Mouse (Mus musculus): ENCODE results near the gene Fam172a. TPM values are rescaled to one million over a fixed set of nuclear protein-coding genes. Genes with fewer than 3 reads are reported as not detected.

The Fam172a gene
- polyA plus RNA-seq, 1 experiment = 0.56 TPM

DNA sequence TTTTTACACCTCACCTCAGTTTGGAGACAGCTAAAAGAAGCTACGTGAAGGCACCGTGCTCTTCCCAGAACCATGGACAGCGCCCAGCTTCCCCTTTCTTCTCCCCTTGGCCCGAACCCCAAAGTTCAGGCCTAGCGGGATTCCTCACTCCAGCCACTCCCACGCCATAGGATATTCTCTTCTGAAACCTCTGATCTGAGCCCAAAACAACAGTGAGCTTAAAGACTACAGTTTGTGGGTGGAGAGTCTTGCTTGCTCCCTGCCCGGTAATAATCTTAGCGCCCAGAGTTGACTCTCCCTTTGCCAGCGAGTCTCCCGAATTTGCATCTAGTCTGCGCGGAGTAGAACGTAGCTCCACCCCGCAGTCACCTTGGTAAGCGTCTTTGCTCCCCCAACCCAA is 469.5 kb downstream of the Fam172a start:
- H3K27me3 ChIP-seq (ENCODE audit: control insufficient read depth) = peaks cover 70% of the 10 kb centered on the region
- H3K9me3 ChIP-seq (ENCODE audit: control insufficient read depth, low read length) = no peaks in the 10 kb centered on the region
- H3K36me3 ChIP-seq (ENCODE audit: control insufficient read depth) = no peaks in the 10 kb centered on the region
- no peaks in the 10 kb centered on the region for H3K4me1 ChIP-seq (ENCODE audit: control insufficient read depth)
- H3K4me3 ChIP-seq (replicated peaks) = no peak overlapping the region
- TF ChIP-seq TAL1 (IDR thresholded peaks at IDR 0.05; ENCODE audit: low read length) (no peak), GATA1 (IDR thresholded peaks at IDR 0.05; ENCODE audit: low read length) (no peak)

GRCm38 (mm10) chr13:78171984-78172636 is 470.3 kb downstream of the Fam172a start:
- H3K4me1 ChIP-seq (ENCODE audit: control insufficient read depth) = no peaks in the 10 kb centered on the region
- H3K36me3 ChIP-seq (ENCODE audit: control insufficient read depth) = no peaks in the 10 kb centered on the region
- H3K4me3 ChIP-seq (replicated peaks) = no peak overlapping the region
- no peak for TF ChIP-seq GATA1 (IDR thresholded peaks at IDR 0.05; ENCODE audit: low read length)
- TF ChIP-seq TAL1 (IDR thresholded peaks at IDR 0.05; ENCODE audit: low read length) = no peak
- peaks cover 74% of the 10 kb centered on the region for H3K27me3 ChIP-seq (ENCODE audit: control insufficient read depth)
- H3K9me3 ChIP-seq (ENCODE audit: control insufficient read depth, low read length) = no peaks in the 10 kb centered on the region

DNA sequence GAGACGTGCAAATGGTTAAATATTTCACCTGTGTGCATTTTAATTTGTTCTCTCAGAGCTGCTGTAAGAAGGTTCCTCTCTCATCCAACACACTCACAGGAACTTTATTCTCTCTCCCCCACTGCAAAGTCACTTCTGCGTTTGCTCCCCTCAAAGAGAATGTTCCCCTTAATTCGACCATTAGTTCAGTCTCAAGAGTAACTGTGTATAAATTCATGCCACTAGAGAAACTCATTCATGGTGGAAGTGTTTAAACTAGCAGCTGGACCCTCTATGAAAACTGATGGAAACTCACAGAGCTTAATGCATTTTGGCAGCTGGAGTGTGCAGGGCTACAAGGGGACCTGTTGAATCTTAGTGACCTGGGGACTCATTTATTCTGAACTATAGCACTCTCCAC is 471.0 kb downstream of the Fam172a start:
- no peak for TF ChIP-seq TAL1 (IDR thresholded peaks at IDR 0.05; ENCODE audit: low read length)
- no peak for TF ChIP-seq GATA1 (IDR thresholded peaks at IDR 0.05; ENCODE audit: low read length)
- no peaks in the 10 kb centered on the region for H3K9me3 ChIP-seq (ENCODE audit: control insufficient read depth, low read length)
- H3K4me3 ChIP-seq (replicated peaks) = no peak overlapping the region
- H3K27me3 ChIP-seq (ENCODE audit: control insufficient read depth) = peaks cover 80% of the 10 kb centered on the region
- no peaks in the 10 kb centered on the region for H3K36me3 ChIP-seq (ENCODE audit: control insufficient read depth)
- no peaks in the 10 kb centered on the region for H3K4me1 ChIP-seq (ENCODE audit: control insufficient read depth)

DNA sequence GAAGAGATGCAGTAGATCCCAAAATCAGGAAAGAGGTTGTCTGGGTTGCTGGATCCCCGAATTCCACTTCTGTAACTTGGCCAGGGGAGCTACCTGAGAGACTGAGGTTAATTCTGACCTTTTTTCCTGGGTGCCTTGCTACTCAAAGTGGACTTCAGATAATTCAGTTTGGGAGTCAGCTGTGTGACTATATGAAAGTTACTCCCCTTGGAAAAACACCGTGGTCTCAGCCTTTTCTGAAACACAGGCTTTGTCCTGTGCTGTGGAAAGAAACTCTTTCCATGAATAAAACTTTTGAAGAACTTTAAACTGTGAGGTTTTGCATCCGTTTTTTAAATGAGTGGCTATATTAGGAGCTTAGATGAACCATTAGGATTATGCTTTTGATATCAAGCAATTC is 472.4 kb downstream of the Fam172a start:
- H3K4me3 ChIP-seq (replicated peaks) = no peak overlapping the region
- TF ChIP-seq GATA1 (IDR thresholded peaks at IDR 0.05; ENCODE audit: low read length) (no peak), TAL1 (IDR thresholded peaks at IDR 0.05; ENCODE audit: low read length) (no peak)
- H3K27me3 ChIP-seq (ENCODE audit: control insufficient read depth) = peaks cover 93% of the 10 kb centered on the region
- no peaks in the 10 kb centered on the region for H3K9me3 ChIP-seq (ENCODE audit: control insufficient read depth, low read length)
- no peaks in the 10 kb centered on the region for H3K36me3 ChIP-seq (ENCODE audit: control insufficient read depth)
- no peaks in the 10 kb centered on the region for H3K4me1 ChIP-seq (ENCODE audit: control insufficient read depth)

DNA sequence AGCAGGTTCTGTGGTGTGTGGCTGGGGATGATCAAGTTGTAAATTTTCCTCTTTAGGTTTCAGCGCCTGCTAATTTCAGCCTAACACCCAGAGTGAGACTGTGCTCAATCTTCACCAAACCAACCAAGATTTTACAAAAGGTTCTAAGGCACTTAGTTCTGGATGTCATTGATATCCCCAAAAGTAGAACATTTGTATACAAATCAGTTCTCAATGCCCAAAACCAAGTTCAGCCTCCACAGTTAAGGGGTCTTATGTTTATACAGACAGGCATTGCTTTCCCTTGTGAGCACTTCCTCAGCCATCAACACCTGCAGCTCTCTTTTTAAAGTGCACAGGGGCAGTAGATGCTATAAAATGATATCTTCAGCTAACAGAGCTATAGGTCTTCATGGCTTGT is 473.1 kb downstream of the Fam172a start:
- H3K27me3 ChIP-seq (ENCODE audit: control insufficient read depth) = peaks cover 95% of the 10 kb centered on the region

DNA sequence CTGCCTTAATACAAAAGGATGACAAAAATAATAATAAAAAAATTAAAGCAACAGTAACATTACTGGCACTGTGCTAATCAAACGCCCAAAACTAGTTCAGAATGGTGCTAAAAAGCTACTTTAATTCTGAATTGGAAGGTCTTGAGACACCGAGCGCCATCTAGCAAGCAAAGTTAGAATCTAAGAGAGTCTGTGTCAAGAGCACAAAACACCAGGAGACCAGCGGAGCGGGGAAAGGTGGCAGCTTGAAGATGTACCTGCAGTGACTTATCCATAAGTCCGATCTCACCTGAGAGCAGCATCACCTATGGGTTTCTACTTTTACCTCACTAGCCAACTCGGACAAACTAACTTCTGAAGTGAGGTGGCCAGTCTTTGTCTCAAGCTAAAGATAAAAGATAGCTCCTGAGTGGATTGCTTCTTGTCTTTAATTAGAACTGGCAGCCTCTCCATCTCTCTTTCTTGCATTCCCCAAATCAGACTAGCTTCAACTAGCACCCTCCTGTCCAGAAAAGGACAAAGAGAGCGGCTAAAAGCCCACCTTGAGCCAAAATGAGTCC is 474.1 kb downstream of the Fam172a start:
- Histone ChIP-seq H3K36me3 (ENCODE audit: control insufficient read depth) (no peaks in the 10 kb centered on the region), H3K4me1 (ENCODE audit: control insufficient read depth) (no peaks in the 10 kb centered on the region), H3K4me3 (replicated peaks) (no peak overlapping the region), H3K9me3 (ENCODE audit: control insufficient read depth, low read length) (no peaks in the 10 kb centered on the region), H3K27me3 (ENCODE audit: control insufficient read depth) (peaks cover 95% of the 10 kb centered on the region)
- TF ChIP-seq TAL1 (IDR thresholded peaks at IDR 0.05; ENCODE audit: low read length) (no peak), GATA1 (IDR thresholded peaks at IDR 0.05; ENCODE audit: low read length) (no peak)

More for the DNA sequence above, 473.1 kb downstream of the Fam172a start:
- TF ChIP-seq GATA1 (IDR thresholded peaks at IDR 0.05; ENCODE audit: low read length) = no peak
- no peak for TF ChIP-seq TAL1 (IDR thresholded peaks at IDR 0.05; ENCODE audit: low read length)
- Histone ChIP-seq H3K4me3 (replicated peaks) (no peak overlapping the region), H3K36me3 (ENCODE audit: control insufficient read depth) (no peaks in the 10 kb centered on the region), H3K4me1 (ENCODE audit: control insufficient read depth) (no peaks in the 10 kb centered on the region), H3K9me3 (ENCODE audit: control insufficient read depth, low read length) (no peaks in the 10 kb centered on the region)

- Histone ChIP-seq H3K4me3 (replicated peaks) (no peak overlapping the region), H3K9me3 (ENCODE audit: control insufficient read depth, low read length) (no peaks in the 10 kb centered on the region), H3K27me3 (ENCODE audit: control insufficient read depth) (peaks cover 95% of the 10 kb centered on the region), H3K4me1 (ENCODE audit: control insufficient read depth) (no peaks in the 10 kb centered on the region), H3K36me3 (ENCODE audit: control insufficient read depth) (no peaks in the 10 kb centered on the region)
- TF ChIP-seq GATA1 (IDR thresholded peaks at IDR 0.05; ENCODE audit: low read length) = no peak
- no peak for TF ChIP-seq TAL1 (IDR thresholded peaks at IDR 0.05; ENCODE audit: low read length)
Measured at GRCm38 (mm10) chr13:78177381-78177950, 475.6 kb downstream of the Fam172a start.

- no peak overlapping the region for H3K4me3 ChIP-seq (replicated peaks)
- H3K27me3 ChIP-seq (ENCODE audit: control insufficient read depth) = peaks cover 95% of the 10 kb centered on the region
- H3K9me3 ChIP-seq (ENCODE audit: control insufficient read depth, low read length) = no peaks in the 10 kb centered on the region
- H3K36me3 ChIP-seq (ENCODE audit: control insufficient read depth) = no peaks in the 10 kb centered on the region
- no peaks in the 10 kb centered on the region for H3K4me1 ChIP-seq (ENCODE audit: control insufficient read depth)
- TF ChIP-seq TAL1 (IDR thresholded peaks at IDR 0.05; ENCODE audit: low read length) (no peak), GATA1 (IDR thresholded peaks at IDR 0.05; ENCODE audit: low read length) (no peak)
Measured at GRCm38 (mm10) chr13:78178021-78178420, 476.2 kb downstream of the Fam172a start.

DNA sequence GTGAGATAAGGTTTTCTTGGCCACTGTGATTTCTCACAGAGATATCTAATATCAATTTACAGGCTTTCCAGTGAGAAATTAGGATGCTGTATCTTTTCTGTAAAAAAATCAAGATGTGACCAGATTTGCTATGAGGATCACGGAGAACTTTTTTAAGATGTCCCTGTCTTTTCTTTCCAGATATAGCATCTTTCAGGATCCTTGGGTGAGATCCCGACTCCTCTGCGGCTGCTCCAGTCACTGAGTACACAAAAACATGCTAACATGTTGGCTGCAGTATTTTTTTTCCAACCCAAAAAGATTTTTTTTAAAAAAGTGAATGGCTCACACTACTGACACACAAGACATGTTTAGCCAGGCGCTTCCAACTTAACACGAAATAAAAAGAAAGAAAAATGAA is 476.9 kb downstream of the Fam172a start:
- peaks cover 97% of the 10 kb centered on the region for H3K27me3 ChIP-seq (ENCODE audit: control insufficient read depth)
- no peak overlapping the region for H3K4me3 ChIP-seq (replicated peaks)
- no peaks in the 10 kb centered on the region for H3K36me3 ChIP-seq (ENCODE audit: control insufficient read depth)

More for the DNA sequence above, 476.9 kb downstream of the Fam172a start:
- TF ChIP-seq TAL1 (IDR thresholded peaks at IDR 0.05; ENCODE audit: low read length) (no peak), GATA1 (IDR thresholded peaks at IDR 0.05; ENCODE audit: low read length) (no peak)
- Histone ChIP-seq H3K4me1 (ENCODE audit: control insufficient read depth) (no peaks in the 10 kb centered on the region), H3K9me3 (ENCODE audit: control insufficient read depth, low read length) (no peaks in the 10 kb centered on the region)

All from erythroblast, embryonic 14.5 days (primary cell).